Mouse (Mus musculus) ES-E14 (cell line): Measurements from ENCODE around the gene Parp3.

Experiments used
- CHD2 ChIP-seq: IDR thresholded peaks from 2 replicates; pipeline ENCODE4 v1.6.1; 2014; ENCODE audit warnings: mild to moderate bottlenecking, low read depth, low read length, inconsistent platforms
- HCFC1 ChIP-seq: IDR thresholded peaks from 2 replicates; pipeline ENCODE4 v1.6.1; 2012; ENCODE audit warnings: low read length, inconsistent platforms, borderline replicate concordance; ENCODE audit not compliant: insufficient read depth

DNA sequence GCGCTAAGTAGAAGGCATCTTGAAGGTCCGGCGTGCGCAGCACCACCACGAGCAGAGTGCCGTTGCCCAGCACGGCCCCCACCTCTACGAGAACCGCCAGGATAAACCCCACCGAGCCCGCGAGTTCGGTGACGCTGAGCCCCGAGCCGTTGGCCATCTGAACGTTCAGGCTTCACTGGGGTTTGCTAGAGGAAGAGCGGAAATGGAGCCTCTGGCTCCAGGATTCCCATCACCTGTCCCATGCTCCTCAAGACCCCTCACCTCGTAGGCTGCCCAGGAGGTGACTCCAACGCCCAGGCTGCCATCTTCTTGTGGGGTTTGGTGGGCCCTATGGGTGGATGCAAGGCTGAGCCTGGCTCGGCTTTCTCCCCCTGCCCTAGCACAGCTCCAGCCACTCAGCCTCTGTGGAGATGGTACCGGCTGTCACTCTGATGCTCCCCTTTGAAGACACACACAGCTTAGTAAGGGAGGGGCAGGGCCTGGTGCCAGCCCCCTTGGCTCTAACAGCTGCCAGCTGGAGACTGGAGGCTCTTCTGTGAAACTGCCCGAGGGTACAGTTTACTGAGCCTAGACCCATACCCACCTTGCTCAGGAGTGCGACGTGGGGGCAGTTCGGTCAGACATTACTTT lies 11.1 kb downstream of the Parp3 start, which contains the start of gene Gpr62:
- TF ChIP-seq HCFC1 (no peak), CHD2 (no peak)
